Mouse (Mus musculus): Measurements from ENCODE around the gene Fam57b.

Fam57b gene

DNA sequence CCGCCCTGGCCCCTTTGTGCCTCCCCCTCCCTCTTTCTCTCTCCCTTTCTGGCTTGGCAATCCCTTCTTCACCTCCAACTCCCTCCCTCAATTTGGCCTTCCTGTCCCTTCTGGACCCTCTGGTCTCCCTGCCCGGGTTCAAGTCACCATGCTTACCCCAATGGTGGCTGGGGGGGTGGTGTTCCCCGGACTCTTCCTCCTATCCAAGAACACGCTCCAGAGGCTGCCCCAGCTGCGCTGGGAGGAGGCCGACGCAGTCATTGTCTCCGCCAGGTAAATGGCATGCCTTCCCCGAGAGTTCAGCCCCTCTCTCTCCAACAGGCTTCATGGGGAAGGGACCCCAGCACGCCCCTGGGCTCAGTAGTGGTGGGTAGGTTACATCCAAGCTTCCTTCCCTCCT lies 26.5 kb downstream of the Fam57b start:
- in situ Hi-C loops (cut with MboI, MseI): no loop called here

- in situ Hi-C loops (cut with MboI, MseI): no loop called here
These were observed 27.9 kb downstream of the Fam57b start for GRCm38 (mm10) chr7:126825403-126825802.

DNA sequence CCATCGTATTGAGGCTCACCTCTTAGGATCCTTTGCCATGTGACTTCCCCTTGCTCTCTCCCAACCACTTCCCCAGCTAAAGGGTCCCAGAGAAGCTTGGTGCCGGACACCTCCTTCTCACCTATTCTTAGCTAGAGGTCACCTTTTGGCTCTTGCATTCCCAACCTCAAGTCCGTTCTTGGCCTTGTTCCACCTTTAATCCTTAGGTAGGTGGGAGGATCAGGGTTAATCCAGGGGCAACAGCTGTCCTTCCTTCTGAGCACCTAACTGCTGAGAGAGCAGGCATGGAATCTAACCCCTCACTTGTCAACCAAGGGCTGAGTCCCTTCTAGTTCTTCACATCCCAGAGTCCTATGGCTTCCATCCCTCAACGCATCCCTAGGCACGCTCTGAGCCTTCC lies 28.5 kb downstream of the Fam57b start:
- in situ Hi-C loops (cut with MboI, MseI): no loop called here

GRCm38 (mm10) chr7:126831539-126831938 lies 34.1 kb downstream of the Fam57b start, which contains the start of gene 4930451I11Rik:
TSS of gene 4930451I11Rik (minus strand) at chr7:126831639.
- in situ Hi-C loops (cut with MboI, MseI): loop anchor here (5.0 kb wide), 1 partner anchor 121 kb away; the partner anchor contains the start of gene Sez6l2

- in situ Hi-C loops (cut with MboI, MseI): loop anchor here (5.0 kb wide), 1 partner anchor 120 kb away; the partner anchor contains the start of gene Sez6l2
These were observed 34.6 kb downstream of the Fam57b start for GRCm38 (mm10) chr7:126832036-126832598.

GRCm38 (mm10) chr7:126833294-126833693 lies 35.8 kb downstream of the Fam57b start:
- in situ Hi-C loops (cut with MboI, MseI): loop anchor here (5.0 kb wide), 1 partner anchor 119 kb away; the partner anchor contains the start of gene Sez6l2

- in situ Hi-C loops (cut with MboI, MseI): no loop called here
These were observed 45.8 kb downstream of the Fam57b start for GRCm38 (mm10) chr7:126843276-126843675.

GRCm38 (mm10) chr7:126845516-126845915 lies 48.0 kb downstream of the Fam57b start:
- in situ Hi-C loops (cut with MboI, MseI): no loop called here

DNA sequence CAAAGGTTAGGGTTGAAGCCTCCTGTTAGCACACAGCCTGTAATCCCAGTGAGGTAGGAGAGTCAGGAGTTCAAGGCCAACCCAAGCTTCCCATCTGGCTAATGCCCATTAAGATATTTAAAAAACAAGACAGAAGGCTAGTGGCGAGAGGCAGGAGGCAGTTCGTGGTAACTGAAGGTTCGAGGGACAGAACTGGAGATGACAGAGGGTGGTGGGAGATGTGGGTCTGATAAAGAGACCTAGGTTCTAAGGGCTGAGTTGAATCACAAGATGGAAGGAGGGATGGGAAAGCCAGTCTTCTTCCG lies 49.6 kb downstream of the Fam57b start, which contains the start of gene Doc2a:
Doc2a (plus strand) TSS at position 301 of the 305 bp plus-strand sequence.
- in situ Hi-C loops (cut with MboI, MseI): no loop called here

GRCm38 (mm10) chr7:126847421-126848398 lies 50.2 kb downstream of the Fam57b start:
- in situ Hi-C loops (cut with MboI, MseI): no loop called here

DNA sequence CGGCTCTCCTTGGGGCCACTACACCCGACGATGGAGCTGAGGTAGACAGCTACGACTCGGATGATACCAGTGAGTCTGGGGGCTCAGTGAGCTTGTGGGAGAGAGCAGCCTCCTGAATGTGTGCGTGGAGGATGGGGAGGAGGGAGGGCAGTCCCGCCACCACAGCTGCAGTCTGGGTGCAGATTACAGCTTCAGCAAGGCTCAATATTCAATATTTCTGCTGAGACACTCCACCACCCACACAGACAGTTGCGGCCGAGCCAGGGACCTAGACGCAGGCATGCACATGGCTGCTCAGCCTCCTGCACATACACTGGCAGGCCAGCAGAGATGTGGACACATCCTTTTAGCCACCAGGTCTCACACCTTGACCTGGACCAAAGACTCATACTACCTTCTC lies 51.3 kb downstream of the Fam57b start:
- in situ Hi-C loops (cut with MboI, MseI): no loop called here

DNA sequence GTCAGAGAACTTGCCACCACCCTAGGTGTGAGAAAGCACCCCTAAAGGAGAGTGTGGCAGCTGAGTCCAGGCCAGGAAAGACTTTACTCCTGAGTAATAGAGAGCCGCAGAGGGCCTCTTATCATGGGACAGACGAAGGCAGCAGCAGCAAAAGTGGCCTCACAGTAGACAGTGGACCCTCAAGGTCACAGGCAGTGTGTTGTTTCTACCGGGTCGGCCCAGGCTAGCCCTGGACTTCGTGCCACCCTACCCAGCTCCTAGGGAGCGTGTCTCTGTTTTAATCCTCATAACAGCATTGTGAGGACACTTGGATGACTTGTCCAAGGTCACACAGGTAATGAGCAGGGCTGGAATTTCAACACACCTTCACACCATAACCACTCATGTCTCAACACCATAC lies 52.7 kb downstream of the Fam57b start:
- in situ Hi-C loops (cut with MboI, MseI): no loop called here

DNA sequence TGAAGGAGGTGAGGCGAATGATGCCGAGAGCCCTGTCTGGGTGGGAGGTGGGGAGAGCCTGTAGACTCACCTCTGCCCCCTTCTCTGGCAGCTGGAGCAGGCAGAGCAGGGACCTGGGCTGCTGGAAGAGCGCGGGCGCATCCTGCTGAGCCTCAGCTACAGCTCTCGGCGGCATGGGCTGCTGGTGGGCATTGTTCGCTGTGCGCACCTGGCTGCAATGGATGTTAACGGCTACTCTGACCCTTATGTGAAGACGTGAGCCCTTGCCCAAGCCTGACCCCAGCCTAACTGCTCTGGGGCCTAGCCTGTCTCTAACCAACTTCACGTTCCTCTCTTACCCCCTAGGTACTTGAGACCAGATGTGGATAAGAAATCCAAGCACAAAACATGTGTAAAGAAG lies 53.7 kb downstream of the Fam57b start:
- in situ Hi-C loops (cut with MboI, MseI): no loop called here

DNA sequence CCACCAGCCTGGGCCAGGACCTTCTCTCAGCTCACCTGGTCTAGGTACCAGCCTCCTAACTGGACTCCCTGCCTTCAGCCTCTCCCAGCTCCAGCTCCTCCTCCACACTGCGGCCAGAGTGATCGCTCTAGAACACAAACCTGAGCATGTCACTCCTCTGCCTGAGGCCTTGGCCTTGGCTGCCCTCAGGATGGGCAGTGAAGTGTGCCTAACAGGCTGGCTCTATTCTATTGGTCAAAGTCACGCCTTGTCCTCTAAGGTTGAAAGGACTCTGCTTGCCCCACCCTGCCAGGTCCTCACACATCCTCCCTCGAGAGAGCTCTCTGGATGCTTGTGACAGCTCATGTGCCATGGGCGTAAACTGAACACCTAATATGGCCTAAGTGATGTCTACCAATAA lies 56.0 kb downstream of the Fam57b start:
- in situ Hi-C loops (cut with MboI, MseI): no loop called here

DNA sequence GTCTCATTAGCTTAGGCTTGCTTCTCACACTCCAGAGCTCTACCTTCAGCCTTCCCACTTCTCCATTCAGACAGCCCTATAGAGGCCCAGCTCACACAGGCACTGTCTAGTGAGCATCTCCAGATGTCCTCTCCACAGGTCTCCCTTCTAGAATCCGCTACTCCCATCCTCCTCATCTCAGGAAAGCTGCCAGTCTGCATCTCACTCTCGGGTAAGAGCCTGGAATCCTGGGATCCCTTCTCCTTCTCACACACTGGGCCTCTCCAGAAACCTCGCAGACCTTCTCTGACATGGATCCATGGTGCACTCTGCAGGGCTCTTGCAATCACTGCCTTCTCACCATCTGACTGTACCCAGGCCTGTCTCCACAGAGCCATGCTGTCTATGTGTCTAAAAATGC lies 58.2 kb downstream of the Fam57b start:
- in situ Hi-C loops (cut with MboI, MseI): no loop called here

DNA sequence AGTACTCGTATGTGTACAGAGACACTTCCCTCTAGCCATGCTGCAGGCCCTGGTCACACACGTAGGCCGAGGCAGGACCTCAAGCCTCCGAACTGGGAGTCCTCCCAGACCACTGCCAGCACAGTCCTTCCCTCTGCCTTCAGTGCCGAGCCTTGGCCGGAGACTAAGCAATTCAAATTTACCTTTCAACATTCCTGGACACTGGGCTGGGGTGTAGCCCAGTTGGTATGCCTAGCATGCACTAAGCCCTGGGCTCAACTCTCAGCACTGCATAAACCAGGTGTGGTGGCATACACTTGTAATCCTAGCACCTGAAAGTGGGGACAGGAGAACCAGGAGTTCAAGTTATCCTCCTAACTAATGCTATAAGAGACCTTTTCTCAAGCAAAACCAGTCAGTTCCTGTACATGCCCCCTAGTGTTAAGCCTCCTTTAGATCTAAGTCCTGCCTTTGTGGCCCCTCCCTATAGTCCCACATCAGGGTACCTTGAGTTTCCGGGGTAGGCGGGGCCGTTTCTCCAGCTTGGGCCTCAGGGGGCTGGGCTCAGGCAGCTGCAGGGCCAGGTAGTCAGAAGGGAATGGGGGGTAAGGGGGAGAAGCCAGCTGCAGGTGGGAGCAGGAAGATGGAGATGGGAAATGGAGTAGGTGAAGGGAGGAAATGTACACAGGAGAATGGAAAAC lies 59.4 kb downstream of the Fam57b start:
- in situ Hi-C loops (cut with MboI, MseI): no loop called here

DNA sequence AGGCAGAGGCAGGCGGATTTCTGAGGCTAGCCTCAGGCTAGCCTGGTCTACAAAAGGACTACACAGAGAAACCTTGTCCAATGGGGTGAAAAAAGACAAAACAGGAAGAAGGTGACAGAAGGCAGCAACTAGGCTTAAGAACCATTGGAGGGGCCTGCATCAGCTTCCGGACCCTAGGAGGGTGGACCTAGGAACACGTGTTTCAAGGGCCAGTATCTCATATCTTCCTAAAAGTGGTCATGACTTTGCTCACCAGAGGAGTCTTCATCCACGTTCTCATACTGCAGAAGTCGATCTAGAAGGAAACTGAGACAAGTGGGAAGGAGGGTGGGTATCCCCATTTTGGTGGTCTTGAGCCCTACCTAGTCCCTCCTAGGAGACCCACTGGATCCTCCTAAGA lies 63.5 kb downstream of the Fam57b start:
- in situ Hi-C loops (cut with MboI, MseI): no loop called here

- in situ Hi-C loops (cut with MboI, MseI): no loop called here
These were observed 64.1 kb downstream of the Fam57b start, which contains the start of gene Hirip3 for GRCm38 (mm10) chr7:126861429-126862130. TSS of gene Hirip3 (plus strand) at chr7:126861972.

DNA sequence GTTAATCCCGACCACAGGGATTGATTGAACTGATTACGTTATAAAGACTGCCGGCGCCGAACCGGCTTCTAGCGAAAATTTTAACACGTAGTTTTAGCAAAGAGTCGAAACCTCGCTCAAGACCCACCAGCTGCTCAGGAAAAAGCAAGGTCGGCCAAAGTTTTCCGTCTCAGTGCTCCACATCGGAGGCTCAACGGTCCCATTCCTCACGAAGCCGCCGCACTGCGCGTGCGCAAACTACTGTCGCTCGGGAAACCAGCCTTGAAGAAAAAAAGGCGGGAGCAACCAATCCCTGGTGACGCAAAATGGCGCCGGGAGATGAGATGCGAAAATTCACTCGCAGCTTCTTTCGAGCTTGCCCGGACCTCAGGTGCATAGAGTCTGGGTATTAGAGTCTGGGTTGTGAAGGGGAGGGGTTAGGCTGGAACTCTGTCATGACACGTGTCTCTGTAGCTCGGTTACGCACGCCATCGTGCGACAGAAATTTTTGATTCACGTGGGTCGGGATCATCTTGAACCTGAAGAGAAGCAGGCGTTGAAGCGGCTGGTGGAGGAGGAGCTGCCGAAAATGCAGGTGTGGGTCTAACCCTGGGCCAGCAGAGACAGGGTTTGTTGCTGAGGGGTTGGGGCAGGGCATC lies 64.8 kb downstream of the Fam57b start, which contains the start of gene Ino80e:
Ino80e (minus strand) TSS at position 231 of the 638 bp plus-strand sequence.
- in situ Hi-C loops (cut with MboI, MseI): no loop called here

DNA sequence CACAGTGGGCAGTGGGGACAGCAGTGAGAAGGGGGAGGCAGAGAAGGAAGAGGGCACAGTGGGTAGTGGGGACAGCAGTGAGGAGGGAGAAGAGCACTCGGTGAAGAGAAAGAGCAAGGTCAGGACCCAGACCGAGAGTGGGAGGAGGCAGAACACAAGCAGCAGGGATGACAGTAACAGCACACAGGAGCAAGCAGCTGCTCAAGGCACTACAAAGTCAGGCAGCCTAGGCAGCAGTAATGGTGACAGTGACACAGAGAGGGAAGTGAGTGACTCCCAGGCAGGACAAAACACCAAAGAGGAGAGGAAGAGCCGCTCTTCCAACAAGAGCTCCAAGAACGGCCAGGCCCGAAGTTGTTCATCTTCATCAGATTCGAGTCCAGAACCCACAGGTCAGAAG lies 66.3 kb downstream of the Fam57b start:
- in situ Hi-C loops (cut with MboI, MseI): no loop called here

- in situ Hi-C loops (cut with MboI, MseI): no loop called here
These were observed 70.1 kb downstream of the Fam57b start for GRCm38 (mm10) chr7:126867534-126867933.
